Mouse (Mus musculus) ES-Bruce4 (cell line): ENCODE measurements at regions not wholly inside any gene's neighbourhood (a gene's known extent, or its start where the extent isn't known, plus 50 kb on each side); places are given as distances from the start of the nearest gene placed in this dataset.

Source experiments
- H3K27ac ChIP-seq: 2 replicates; pipeline ENCODE4 v1.5.1; 2012; ENCODE audit warnings: low read length, inconsistent platforms; ENCODE audit not compliant: insufficient read depth
- H3K27me3 ChIP-seq: 2 replicates; pipeline ENCODE4 v1.6.1; 2012; ENCODE audit warnings: mild to moderate bottlenecking, low read length, inconsistent platforms; ENCODE audit not compliant: control insufficient read depth, poor library complexity, insufficient read depth, severe bottlenecking
- H3K36me3 ChIP-seq: 2 replicates; pipeline ENCODE4 v1.6.1; 2012; ENCODE audit warnings: inconsistent platforms, mild to moderate bottlenecking, low read length, moderate library complexity; ENCODE audit not compliant: control insufficient read depth, poor library complexity, insufficient read depth, severe bottlenecking
- H3K4me1 ChIP-seq: one replicate; pipeline ENCODE4 v1.8.1; 2011; ENCODE audit warnings: low read length; ENCODE audit not compliant: control insufficient read depth, insufficient read depth
- H3K4me3 ChIP-seq: 2 replicates; pipeline ENCODE4 v1.5.1; 2011; ENCODE audit warnings: low read depth, mild to moderate bottlenecking, low read length
- H3K9ac ChIP-seq: 2 replicates; pipeline ENCODE4 v1.6.1; 2012; ENCODE audit warnings: low read depth, mild to moderate bottlenecking, inconsistent platforms; ENCODE audit not compliant: poor library complexity, severe bottlenecking
- H3K9me3 ChIP-seq: replicated peaks from 2 replicates; pipeline ENCODE4 v1.6.1; 2012; ENCODE audit warnings: mild to moderate bottlenecking, low read length, inconsistent platforms; ENCODE audit not compliant: control insufficient read depth, poor library complexity, insufficient read depth, severe bottlenecking
- CTCF ChIP-seq: IDR thresholded peaks from one replicate; pipeline ENCODE4 v1.8.1; 2011; ENCODE audit warnings: low read depth, low read length
- EP300 ChIP-seq: IDR thresholded peaks from 2 replicates; pipeline ENCODE4 v1.6.1; 2011; ENCODE audit warnings: low read depth, low read length; ENCODE audit not compliant: insufficient read depth
- POLR2A ChIP-seq: IDR thresholded peaks from one replicate; pipeline ENCODE4 v1.8.1; 2011; ENCODE audit warnings: low read length; ENCODE audit not compliant: insufficient read depth

DNA sequence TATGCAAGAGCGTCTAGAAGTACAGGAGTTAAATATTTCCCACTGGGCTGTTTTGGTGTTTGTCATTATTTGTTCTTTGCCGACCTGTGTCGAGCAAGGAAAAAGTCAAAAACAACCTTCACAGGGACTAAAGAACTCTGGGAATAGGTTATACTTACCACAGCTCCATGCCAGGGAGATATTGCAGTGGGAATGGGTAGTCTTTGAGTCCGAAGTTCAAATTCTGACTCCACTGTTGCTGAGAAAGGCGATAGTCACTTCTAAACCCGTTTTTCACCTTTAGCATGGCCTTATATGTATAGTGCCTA lies 116.8 kb upstream of the Maf start:
- no peak for TF ChIP-seq CTCF
- TF ChIP-seq POLR2A, result no peak
- TF ChIP-seq EP300, result no peak
- no peak overlapping the region for H3K4me3 ChIP-seq
- H3K4me1 ChIP-seq, result no peaks in the 10 kb centered on the region
- no peak overlapping the region for H3K27ac ChIP-seq
- no peaks in the 10 kb centered on the region for H3K36me3 ChIP-seq
- H3K9ac ChIP-seq, result no peak overlapping the region
- no peaks in the 10 kb centered on the region for H3K9me3 ChIP-seq
- H3K27me3 ChIP-seq, result no peaks in the 10 kb centered on the region; the same call in 1 of the 2 replicates

DNA sequence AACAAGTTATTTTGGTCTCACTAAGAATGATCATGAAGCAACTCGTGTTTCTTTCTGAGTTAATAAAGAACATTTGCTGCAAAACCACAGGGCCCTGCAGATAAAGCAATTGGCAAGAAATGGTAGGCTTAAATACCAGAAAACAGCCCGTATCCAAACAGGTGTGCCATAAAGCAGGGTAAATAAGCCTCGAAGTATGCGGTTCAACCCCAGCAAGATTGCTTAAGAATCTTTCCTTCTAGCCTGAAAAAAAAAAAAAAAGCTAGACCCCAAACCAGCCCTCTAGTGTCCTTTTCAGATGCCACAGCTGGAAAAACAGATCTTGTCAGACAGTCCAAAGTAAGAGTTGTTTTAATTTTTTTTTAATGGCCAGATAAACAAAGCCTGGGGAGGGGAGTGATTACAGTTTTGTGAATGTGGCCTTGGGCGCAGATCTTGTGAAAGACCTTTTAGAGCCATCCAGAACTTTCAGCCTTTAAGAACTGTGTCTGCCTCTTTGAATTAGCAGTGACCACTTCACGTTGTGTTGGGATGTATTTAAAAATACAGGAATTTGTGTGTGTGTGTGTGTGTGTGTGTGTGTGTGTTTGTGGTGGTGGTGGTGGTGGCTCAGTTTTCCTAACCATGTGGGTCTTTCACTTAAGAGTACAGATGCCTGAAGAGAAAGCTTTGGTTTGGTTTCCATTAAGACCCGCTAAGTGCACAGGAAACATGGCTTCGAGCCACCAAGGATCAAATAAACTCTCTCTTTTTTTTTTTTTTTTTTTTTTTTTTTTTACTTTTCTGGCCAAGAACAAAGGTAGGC lies 116.3 kb upstream of the Maf start:
- Histone ChIP-seq H3K36me3 (no peaks in the 10 kb centered on the region), H3K27me3 (no peaks in the 10 kb centered on the region; the same call in 1 of the 2 replicates)
- TF ChIP-seq CTCF (no peak), POLR2A (no peak), EP300 (no peak)

DNA sequence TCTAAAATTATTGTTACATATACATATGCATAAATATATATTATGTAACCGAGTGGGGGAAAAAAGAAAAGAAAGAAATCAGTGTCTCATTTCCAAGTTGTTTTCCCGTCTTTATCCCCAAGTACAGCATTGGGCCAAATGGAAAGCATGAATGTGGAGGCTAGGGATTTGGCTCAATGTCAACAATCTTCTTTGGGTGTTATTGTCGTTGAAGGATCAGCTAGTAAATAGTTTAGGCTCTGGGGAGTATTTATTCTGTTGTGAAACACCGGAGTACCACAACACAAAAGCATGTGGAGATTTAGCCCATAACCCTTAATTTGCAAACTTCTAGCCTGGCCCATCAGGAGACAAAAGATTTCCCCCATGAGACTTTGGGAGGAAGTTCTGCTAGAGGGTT lies 105.8 kb upstream of the Maf start:
- no peak overlapping the region for H3K9ac ChIP-seq
- H3K27ac ChIP-seq, result no peak overlapping the region
- no peaks in the 10 kb centered on the region for H3K9me3 ChIP-seq
- TF ChIP-seq EP300, result no peak
- no peak for TF ChIP-seq POLR2A
- TF ChIP-seq CTCF, result no peak
- H3K36me3 ChIP-seq, result no peaks in the 10 kb centered on the region
- H3K27me3 ChIP-seq, result no peaks in the 10 kb centered on the region; the same call in 1 of the 2 replicates
- no peaks in the 10 kb centered on the region for H3K4me1 ChIP-seq
- no peak overlapping the region for H3K4me3 ChIP-seq

More for the DNA sequence above, 116.3 kb upstream of the Maf start:
- Histone ChIP-seq H3K4me3 (no peak overlapping the region), H3K9me3 (no peaks in the 10 kb centered on the region), H3K4me1 (no peaks in the 10 kb centered on the region), H3K27ac (no peak overlapping the region), H3K9ac (no peak overlapping the region)

- H3K9me3 ChIP-seq, result no peaks in the 10 kb centered on the region
- no peaks in the 10 kb centered on the region for H3K36me3 ChIP-seq
- no peak overlapping the region for H3K27ac ChIP-seq
- H3K4me1 ChIP-seq, result no peaks in the 10 kb centered on the region
- H3K27me3 ChIP-seq, result no peaks in the 10 kb centered on the region
- H3K4me3 ChIP-seq, result no peak overlapping the region
- H3K9ac ChIP-seq, result no peak overlapping the region
- TF ChIP-seq CTCF (no peak), EP300 (no peak), POLR2A (no peak)
Observed at GRCm38 (mm10) chr8:115806579-115806978, 99.0 kb upstream of the Maf start.

DNA sequence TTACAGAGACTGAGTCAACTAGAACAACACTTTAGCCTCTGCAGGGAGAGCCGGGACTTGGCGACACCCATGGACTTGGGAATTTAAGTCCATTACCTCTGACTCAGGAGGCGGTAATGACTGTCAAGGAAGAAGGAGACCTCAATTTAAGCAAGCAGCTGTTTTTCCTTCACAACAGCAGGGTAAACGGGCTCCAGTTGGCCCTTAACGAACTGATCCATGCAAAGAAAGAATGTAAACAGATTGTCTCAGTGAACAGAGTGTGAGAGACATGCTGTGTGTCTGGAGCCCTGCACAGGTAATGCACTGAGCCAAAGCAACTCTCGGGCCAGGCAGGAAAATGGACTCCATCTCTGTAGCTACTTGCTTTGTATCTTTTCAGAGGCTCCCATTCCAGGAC lies 98.5 kb upstream of the Maf start:
- Histone ChIP-seq H3K9me3 (no peaks in the 10 kb centered on the region), H3K4me3 (no peak overlapping the region), H3K9ac (no peak overlapping the region), H3K36me3 (no peaks in the 10 kb centered on the region), H3K4me1 (no peaks in the 10 kb centered on the region), H3K27me3 (no peaks in the 10 kb centered on the region), H3K27ac (no peak overlapping the region)
- TF ChIP-seq POLR2A (no peak), CTCF (no peak)

- Histone ChIP-seq H3K36me3 (no peaks in the 10 kb centered on the region), H3K4me1 (no peaks in the 10 kb centered on the region), H3K9me3 (no peaks in the 10 kb centered on the region), H3K27ac (no peak overlapping the region), H3K27me3 (no peaks in the 10 kb centered on the region), H3K4me3 (no peak overlapping the region), H3K9ac (no peak overlapping the region)
- TF ChIP-seq CTCF, result no peak
- no peak for TF ChIP-seq POLR2A
- no peak for TF ChIP-seq EP300
Observed at GRCm38 (mm10) chr8:115793587-115793986, 86.0 kb upstream of the Maf start.
